Mouse (Mus musculus): ENCODE measurements around the gene Ntm. TPM values are rescaled to one million over a fixed set of nuclear protein-coding genes. Genes with fewer than 3 reads are reported as not detected.
A peak's percentile ranks its signal among the peaks of the same experiment; 100 is the strongest.

The Ntm gene
- polyA plus RNA-seq, 1 experiment from 2014 or later, result 267 TPM

DNA sequence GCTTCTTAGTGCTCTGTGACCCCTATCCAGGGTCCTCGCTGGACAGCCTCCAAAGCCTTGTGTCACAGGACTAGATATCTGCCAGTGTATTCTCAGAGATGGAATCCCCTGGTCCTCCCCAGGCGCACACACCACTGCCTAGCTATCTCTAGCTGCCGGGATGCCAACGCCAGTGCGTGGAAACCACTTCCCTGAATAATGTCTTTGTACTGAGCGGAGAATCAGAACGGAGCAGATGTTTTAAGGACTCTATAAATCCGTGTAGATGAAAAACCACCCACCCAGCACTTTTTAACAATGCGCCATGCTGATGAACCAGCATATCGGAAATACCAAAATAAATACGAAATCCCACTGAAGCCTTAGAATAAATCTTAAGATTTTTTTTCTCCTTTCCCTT is 384.7 kb downstream of the Ntm start:
- Histone ChIP-seq H3K4me3 (ENCODE audit: low read depth, low read length) (no peak overlapping the region), H3K9me3 (replicated peaks; ENCODE audit: control insufficient read depth, low read length, poor library complexity, severe bottlenecking) (no peaks in the 10 kb centered on the region), H3K36me3 (ENCODE audit: control insufficient read depth, insufficient read depth, low read length) (no peaks in the 10 kb centered on the region), H3K4me2 (ENCODE audit: low read length) (no peak overlapping the region), H3K9ac (ENCODE audit: low read depth, low read length) (no peak overlapping the region), H3K27me3 (ENCODE audit: control insufficient read depth, insufficient read depth, low read depth, low read length) (no peaks in the 10 kb centered on the region), H3K4me1 (ENCODE audit: control insufficient read depth, insufficient read depth, low read length) (peaks cover 6% of the 10 kb centered on the region; the same call in 1 of the 2 replicates), H3K27ac (ENCODE audit: low read length) (no peak overlapping the region)
- no peak for ATAC-seq
- 66% methylated on average over 11 of the region's 11 CpGs for WGBS

DNA sequence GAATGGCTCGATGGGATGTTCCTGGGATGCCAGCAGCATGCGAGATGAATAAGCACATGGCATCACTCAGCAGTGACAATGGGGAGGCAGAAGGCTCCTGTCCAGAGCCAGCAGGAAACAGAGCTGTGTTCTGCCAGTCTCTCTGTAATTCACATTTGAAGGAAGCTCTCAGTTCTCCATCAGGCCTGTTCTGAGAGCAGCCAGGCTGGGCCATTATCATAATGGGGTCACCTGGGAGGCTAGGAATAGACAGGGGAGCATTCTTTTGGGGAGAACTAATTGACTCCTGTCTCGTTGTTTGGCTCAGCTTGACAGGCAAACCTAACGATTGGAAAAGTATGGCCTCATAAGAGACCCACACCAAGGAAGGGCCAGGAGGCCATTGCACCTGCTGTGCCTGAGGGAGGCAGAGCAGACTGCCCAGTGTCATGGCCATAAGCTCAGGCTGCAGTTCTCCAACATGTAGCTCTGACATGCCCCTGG is 386.8 kb downstream of the Ntm start:
- H3K27ac ChIP-seq (ENCODE audit: low read length), result 0 out of 2 replicates have a peak overlapping the region, but pooled peaks have one; percentile 20
- WGBS, result 29% methylated on average over 4 of the region's 4 CpGs
- no peak for ATAC-seq
- H3K4me3 ChIP-seq (ENCODE audit: low read depth, low read length), result no peak overlapping the region
- 0 out of 2 replicates have a peak overlapping the region, but pooled peaks have one; percentile 16 for H3K9ac ChIP-seq (ENCODE audit: low read depth, low read length)
- no peaks in the 10 kb centered on the region for H3K27me3 ChIP-seq (ENCODE audit: control insufficient read depth, insufficient read depth, low read depth, low read length)
- no peaks in the 10 kb centered on the region for H3K9me3 ChIP-seq (replicated peaks; ENCODE audit: control insufficient read depth, low read length, poor library complexity, severe bottlenecking)
- H3K36me3 ChIP-seq (ENCODE audit: control insufficient read depth, insufficient read depth, low read length), result no peaks in the 10 kb centered on the region
- no peak overlapping the region for H3K4me2 ChIP-seq (ENCODE audit: low read length)
- H3K4me1 ChIP-seq (ENCODE audit: control insufficient read depth, insufficient read depth, low read length), result peaks cover 6% of the 10 kb centered on the region; the same call in 1 of the 2 replicates

DNA sequence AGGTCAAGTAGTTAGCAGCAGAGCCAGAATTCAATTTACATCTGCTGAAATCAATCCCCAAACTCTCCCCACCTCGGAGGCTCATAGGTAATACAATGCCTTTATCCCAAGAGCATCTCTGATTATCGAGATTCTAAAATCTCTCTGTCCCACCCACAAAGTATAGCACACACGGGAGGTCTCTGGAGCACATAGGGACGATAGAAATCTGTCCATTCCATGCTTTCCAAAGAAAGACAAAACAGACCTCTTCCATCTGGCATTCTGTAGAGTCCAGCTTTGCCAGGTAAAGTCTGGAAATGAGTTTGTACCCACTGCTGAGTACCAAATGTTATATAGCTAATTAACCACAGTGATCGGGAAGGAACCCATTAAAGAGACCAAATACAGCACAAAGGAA is 388.4 kb downstream of the Ntm start:
- H3K27me3 ChIP-seq (ENCODE audit: control insufficient read depth, insufficient read depth, low read depth, low read length), result no peaks in the 10 kb centered on the region
- peaks cover 6% of the 10 kb centered on the region; the same call in 1 of the 2 replicates for H3K4me1 ChIP-seq (ENCODE audit: control insufficient read depth, insufficient read depth, low read length)
- H3K27ac ChIP-seq (ENCODE audit: low read length), result no peak overlapping the region
- H3K9ac ChIP-seq (ENCODE audit: low read depth, low read length), result no peak overlapping the region
- WGBS, result 79% methylated on average over 5 of the region's 5 CpGs
- no peak for ATAC-seq
- no peaks in the 10 kb centered on the region for H3K36me3 ChIP-seq (ENCODE audit: control insufficient read depth, insufficient read depth, low read length)
- H3K9me3 ChIP-seq (replicated peaks; ENCODE audit: control insufficient read depth, low read length, poor library complexity, severe bottlenecking), result no peaks in the 10 kb centered on the region
- H3K4me3 ChIP-seq (ENCODE audit: low read depth, low read length), result no peak overlapping the region
- H3K4me2 ChIP-seq (ENCODE audit: low read length), result no peak overlapping the region

DNA sequence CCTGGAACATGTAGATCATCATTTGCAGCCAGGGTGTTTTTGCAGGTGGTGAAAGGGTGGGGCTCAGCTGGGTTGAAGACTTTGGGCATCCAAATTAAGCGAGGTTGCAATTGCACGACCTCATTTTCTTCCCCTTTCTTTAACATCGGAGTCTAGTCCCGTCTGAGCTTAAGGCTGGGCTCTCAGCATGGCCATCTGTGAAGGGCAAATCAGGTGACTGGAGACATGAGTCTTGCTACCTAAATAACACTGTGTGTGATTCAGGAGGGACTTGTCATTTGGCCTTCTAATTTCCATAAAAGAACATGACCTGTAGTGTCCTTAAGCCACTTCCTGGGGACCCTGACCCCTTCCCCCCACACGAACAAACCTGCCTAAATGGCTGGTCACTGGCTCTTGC is 394.4 kb downstream of the Ntm start:
- WGBS, result 72% methylated on average over 5 of the region's 5 CpGs
- H3K27me3 ChIP-seq (ENCODE audit: control insufficient read depth, insufficient read depth, low read depth, low read length), result no peaks in the 10 kb centered on the region
- no peaks in the 10 kb centered on the region for H3K9me3 ChIP-seq (replicated peaks; ENCODE audit: control insufficient read depth, low read length, poor library complexity, severe bottlenecking)
- H3K4me1 ChIP-seq (ENCODE audit: control insufficient read depth, insufficient read depth, low read length), result peaks cover 3% of the 10 kb centered on the region; the same call in 1 of the 2 replicates
- no peak overlapping the region for H3K4me3 ChIP-seq (ENCODE audit: low read depth, low read length)
- ATAC-seq, result no peak
- no peaks in the 10 kb centered on the region for H3K36me3 ChIP-seq (ENCODE audit: control insufficient read depth, insufficient read depth, low read length)
- no peak overlapping the region for H3K27ac ChIP-seq (ENCODE audit: low read length)
- no peak overlapping the region for H3K9ac ChIP-seq (ENCODE audit: low read depth, low read length)
- no peak overlapping the region for H3K4me2 ChIP-seq (ENCODE audit: low read length)

DNA sequence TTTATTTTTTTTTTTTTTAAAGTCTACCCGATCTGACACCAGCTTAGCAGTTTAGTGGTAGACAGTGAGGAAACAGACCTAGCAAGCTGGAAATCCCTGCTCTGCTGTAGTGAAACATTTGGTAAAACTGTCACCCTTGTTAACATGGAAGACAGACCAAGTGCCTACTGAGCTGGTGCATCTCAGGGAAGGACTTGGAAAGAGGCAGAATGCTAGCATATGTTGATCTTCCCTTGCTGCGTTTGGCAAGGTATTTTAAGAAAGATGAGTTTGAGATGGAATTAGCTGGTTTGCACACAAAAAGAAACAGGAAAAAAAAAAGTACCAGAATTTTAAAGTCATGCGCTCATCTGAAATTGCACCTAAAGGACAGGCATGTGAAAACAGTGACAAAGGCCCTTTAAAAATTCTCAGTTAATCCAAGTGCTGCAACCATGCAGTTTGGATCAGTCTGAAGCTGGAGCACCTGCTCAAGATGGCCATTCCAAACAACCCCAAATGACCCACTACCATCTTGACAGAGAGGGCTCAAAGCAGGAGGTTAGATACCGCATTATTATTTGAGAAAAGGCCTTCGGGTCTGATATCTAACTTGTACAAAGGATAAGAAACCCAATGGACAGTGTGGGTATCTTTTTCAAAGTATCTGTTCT is 400.4 kb downstream of the Ntm start:
- Histone ChIP-seq H3K9me3 (replicated peaks; ENCODE audit: control insufficient read depth, low read length, poor library complexity, severe bottlenecking) (no peaks in the 10 kb centered on the region), H3K36me3 (ENCODE audit: control insufficient read depth, insufficient read depth, low read length) (no peaks in the 10 kb centered on the region), H3K4me2 (ENCODE audit: low read length) (no peak overlapping the region), H3K4me3 (ENCODE audit: low read depth, low read length) (no peak overlapping the region), H3K4me1 (ENCODE audit: control insufficient read depth, insufficient read depth, low read length) (peaks cover 3% of the 10 kb centered on the region; the same call in 1 of the 2 replicates), H3K9ac (ENCODE audit: low read depth, low read length) (no peak overlapping the region), H3K27ac (ENCODE audit: low read length) (no peak overlapping the region), H3K27me3 (ENCODE audit: control insufficient read depth, insufficient read depth, low read depth, low read length) (no peaks in the 10 kb centered on the region)
- ATAC-seq, result no peak
- WGBS, result 91% methylated on average over 5 of the region's 5 CpGs

DNA sequence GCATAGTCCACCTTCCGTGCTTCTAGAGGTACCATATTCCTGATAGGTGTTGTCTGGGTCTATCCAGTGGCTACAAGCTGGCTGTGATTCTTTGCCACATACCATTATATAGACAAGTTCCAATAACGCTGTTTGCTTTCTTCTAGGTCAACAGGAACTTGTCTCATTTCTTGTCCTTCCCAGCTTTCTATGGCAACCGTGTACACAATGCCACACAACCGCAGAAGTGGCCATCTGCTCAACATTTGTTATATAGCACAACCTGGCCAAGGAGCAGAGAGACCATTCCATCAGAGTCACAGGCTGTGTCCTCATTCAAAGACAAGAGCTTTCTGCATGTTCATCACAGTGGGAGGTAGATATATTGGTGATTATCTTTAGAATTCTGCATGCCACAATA is 404.0 kb downstream of the Ntm start:
- H3K4me2 ChIP-seq (ENCODE audit: low read length), result no peak overlapping the region
- WGBS, result 91% methylated on average over 4 of the region's 4 CpGs
- no peak for ATAC-seq

DNA sequence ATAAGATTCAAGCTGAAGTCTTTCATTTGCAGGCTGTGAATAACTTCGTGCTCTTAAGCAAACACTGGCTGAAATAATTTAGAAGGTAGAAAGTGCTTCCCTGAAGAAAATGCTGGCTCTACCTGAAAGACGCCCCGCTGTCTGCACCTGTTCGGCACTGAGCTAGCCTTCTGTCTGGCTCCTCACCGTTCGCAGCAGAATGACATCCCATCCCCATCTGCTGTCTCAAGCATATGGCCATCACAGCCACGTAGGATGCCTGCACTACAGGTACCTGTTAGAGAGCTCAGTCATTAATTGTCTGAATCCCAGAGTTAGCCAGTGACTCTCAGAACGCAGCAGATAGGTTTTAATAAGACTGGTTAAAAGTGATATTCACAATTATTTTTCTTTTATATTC is 412.4 kb downstream of the Ntm start:
- no peaks in the 10 kb centered on the region for H3K27me3 ChIP-seq (ENCODE audit: control insufficient read depth, insufficient read depth, low read depth, low read length)
- no peaks in the 10 kb centered on the region for H3K36me3 ChIP-seq (ENCODE audit: control insufficient read depth, insufficient read depth, low read length)
- no peak overlapping the region for H3K9ac ChIP-seq (ENCODE audit: low read depth, low read length)
- no peak for ATAC-seq
- no peak overlapping the region for H3K4me2 ChIP-seq (ENCODE audit: low read length)
- WGBS, result 84% methylated on average over 8 of the region's 8 CpGs
- H3K27ac ChIP-seq (ENCODE audit: low read length), result no peak overlapping the region
- no peaks in the 10 kb centered on the region for H3K4me1 ChIP-seq (ENCODE audit: control insufficient read depth, insufficient read depth, low read length)
- H3K9me3 ChIP-seq (replicated peaks; ENCODE audit: control insufficient read depth, low read length, poor library complexity, severe bottlenecking), result no peaks in the 10 kb centered on the region
- H3K4me3 ChIP-seq (ENCODE audit: low read depth, low read length), result no peak overlapping the region

More for the DNA sequence above, 404.0 kb downstream of the Ntm start:
- H3K4me3 ChIP-seq (ENCODE audit: low read depth, low read length), result no peak overlapping the region
- H3K27me3 ChIP-seq (ENCODE audit: control insufficient read depth, insufficient read depth, low read depth, low read length), result no peaks in the 10 kb centered on the region
- no peak overlapping the region for H3K27ac ChIP-seq (ENCODE audit: low read length)
- no peaks in the 10 kb centered on the region for H3K9me3 ChIP-seq (replicated peaks; ENCODE audit: control insufficient read depth, low read length, poor library complexity, severe bottlenecking)
- H3K9ac ChIP-seq (ENCODE audit: low read depth, low read length), result no peak overlapping the region
- H3K4me1 ChIP-seq (ENCODE audit: control insufficient read depth, insufficient read depth, low read length), result peaks cover 2% of the 10 kb centered on the region; the same call in 1 of the 2 replicates
- H3K36me3 ChIP-seq (ENCODE audit: control insufficient read depth, insufficient read depth, low read length), result no peaks in the 10 kb centered on the region

DNA sequence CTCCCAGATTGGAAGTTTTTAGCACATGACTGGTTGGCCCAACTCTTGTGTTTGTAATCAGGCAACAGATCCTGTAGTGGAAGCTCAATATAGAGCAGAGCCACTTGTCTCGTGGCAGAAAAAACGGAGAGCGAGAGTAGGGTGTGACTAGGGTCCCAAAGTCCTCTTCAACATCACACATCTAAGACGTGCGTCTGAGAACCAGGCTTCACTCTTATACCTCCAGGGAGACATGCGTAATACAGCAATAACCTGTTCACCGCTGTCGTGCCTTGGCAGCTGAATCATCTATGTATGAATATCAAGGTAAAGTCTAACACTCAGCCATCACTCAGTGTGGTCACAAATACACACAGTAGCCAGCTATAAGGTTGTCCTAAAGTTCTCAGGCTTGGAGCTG is 412.8 kb downstream of the Ntm start:
- Histone ChIP-seq H3K9me3 (replicated peaks; ENCODE audit: control insufficient read depth, low read length, poor library complexity, severe bottlenecking) (no peaks in the 10 kb centered on the region), H3K4me1 (ENCODE audit: control insufficient read depth, insufficient read depth, low read length) (no peaks in the 10 kb centered on the region), H3K27ac (ENCODE audit: low read length) (no peak overlapping the region), H3K4me2 (ENCODE audit: low read length) (no peak overlapping the region), H3K9ac (ENCODE audit: low read depth, low read length) (no peak overlapping the region), H3K27me3 (ENCODE audit: control insufficient read depth, insufficient read depth, low read depth, low read length) (no peaks in the 10 kb centered on the region), H3K36me3 (ENCODE audit: control insufficient read depth, insufficient read depth, low read length) (no peaks in the 10 kb centered on the region), H3K4me3 (ENCODE audit: low read depth, low read length) (no peak overlapping the region)
- no peak for ATAC-seq
- 89% methylated on average over 8 of the region's 8 CpGs for WGBS

DNA sequence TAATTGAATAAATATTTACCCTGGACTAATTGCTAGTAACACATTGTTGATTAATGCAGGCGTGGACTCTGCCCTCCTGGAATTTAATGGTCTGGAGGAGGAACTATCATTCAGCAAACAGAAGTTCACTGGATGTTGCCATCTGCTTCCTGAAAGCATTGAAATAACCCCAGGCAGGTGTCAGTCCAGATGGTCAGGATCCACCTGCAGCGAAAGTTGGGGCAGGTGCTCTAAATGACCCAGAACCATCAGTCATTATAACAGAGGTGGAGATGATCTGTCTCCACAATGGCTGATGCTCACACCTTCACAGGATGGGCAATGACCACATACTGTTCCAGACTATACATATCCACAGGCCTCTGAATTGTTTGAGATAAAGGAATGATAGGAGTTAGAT is 426.5 kb downstream of the Ntm start:
- Histone ChIP-seq H3K4me1 (ENCODE audit: control insufficient read depth, insufficient read depth, low read length) (peaks cover 8% of the 10 kb centered on the region), H3K9me3 (replicated peaks; ENCODE audit: control insufficient read depth, low read length, poor library complexity, severe bottlenecking) (no peaks in the 10 kb centered on the region), H3K4me2 (ENCODE audit: low read length) (no peak overlapping the region), H3K4me3 (ENCODE audit: low read depth, low read length) (no peak overlapping the region), H3K9ac (ENCODE audit: low read depth, low read length) (no peak overlapping the region), H3K36me3 (ENCODE audit: control insufficient read depth, insufficient read depth, low read length) (no peaks in the 10 kb centered on the region), H3K27ac (ENCODE audit: low read length) (no peak overlapping the region), H3K27me3 (ENCODE audit: control insufficient read depth, insufficient read depth, low read depth, low read length) (no peaks in the 10 kb centered on the region)
- ATAC-seq, result no peak
- 92% methylated on average over 2 of the region's 2 CpGs for WGBS
